ENCODE assay signal across 20 mouse cellular contexts in the genomic region with DNA sequence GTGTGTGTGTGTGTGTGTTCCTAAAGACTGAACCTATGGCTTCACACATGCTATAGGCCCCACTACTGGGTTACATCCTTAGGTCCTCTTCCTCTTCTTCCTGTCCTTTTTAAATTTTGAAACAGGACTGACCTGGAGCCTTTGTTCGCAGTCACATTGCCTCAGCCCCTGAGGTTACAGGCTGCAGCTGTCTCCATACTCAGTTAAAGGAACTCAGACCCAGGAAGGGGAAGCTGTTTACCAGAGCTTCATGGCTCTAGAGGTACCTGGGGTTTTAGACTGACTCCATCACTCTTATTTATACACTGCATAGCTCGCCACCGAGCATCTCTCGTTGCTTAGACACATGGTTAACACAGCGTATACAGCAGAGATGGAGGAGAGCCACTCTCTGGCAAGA. TPM values are rescaled to one million over a fixed set of nuclear protein-coding genes. Genes with fewer than 3 reads are reported as not detected.
A peak's percentile ranks its signal among the peaks of the same experiment; 100 is the strongest.
DNase-seq lines count a peak whose midpoint lies in the region; ATAC-seq and TF ChIP-seq lines count a peak whose summit lies in the region.
"Had no signal": no experiment of that assay in that cellular context is flagged by ENCODE, and none has a peak within 500 bp of the region (broad histone marks: within the 10 kb centered on the region; RNA-seq: fewer than 3 reads in every experiment).

No protein-coding gene starts in this region.

- intact Hi-C loops in gastrocnemius, adult 2 months (cut with DNase I), result no loop called here

- H3K36me3 ChIP-seq in midbrain, embryonic 10.5 days, result no peaks in the 10 kb centered on the region
- H3K36me3 ChIP-seq in midbrain, embryonic 13.5 days, result no peaks in the 10 kb centered on the region
- H3K36me3 ChIP-seq: embryonic facial prominence, embryonic 13.5 days; hindbrain, embryonic 15.5 days; liver, embryonic 13.5 days; midbrain, embryonic 15.5 days; neural tube, embryonic 12.5 days had no signal

- H3K9ac ChIP-seq in midbrain, embryonic 13.5 days (replicated peaks), result no peak overlapping the region
- H3K9ac ChIP-seq: embryonic facial prominence, embryonic 13.5 days; hindbrain, embryonic 15.5 days; liver, embryonic 13.5 days; midbrain, embryonic 15.5 days; neural tube, embryonic 12.5 days had no signal

- 97% methylated on average over 5 of the region's 5 CpGs for whole genome bisulfite sequencing in midbrain, embryonic 10.5 days
- WGBS in midbrain, embryonic 13.5 days, result 92% methylated on average over 5 of the region's 5 CpGs

- DNase-seq in gastrocnemius, adult 2 months, result no peak
- no peak for DNase-seq in gastrocnemius, postnatal 4 days (ENCODE audit: low spot score in 2 of 2)
- DNase-seq in midbrain, embryonic 10.5 days (ENCODE audit: low spot score), result no peak
- DNase-seq in thymus, postnatal 4 days, result peak; percentile 58
- no peak for DNase-seq in cerebellum, postnatal 25 days
- no peak for DNase-seq in urinary bladder, postnatal 14 days (ENCODE audit: low spot score)
- DNase-seq: adrenal gland, adult 2 months; cerebellum, postnatal 14 days; kidney, adult 11 months; kidney, postnatal 14 days; left cerebral cortex, postnatal 4 days; liver, embryonic 13.5 days; lung, postnatal 14 days had no signal

- H3K4me1 ChIP-seq in midbrain, embryonic 10.5 days, result peaks cover 20% of the 10 kb centered on the region
- H3K4me1 ChIP-seq in midbrain, embryonic 13.5 days (replicated peaks), result no peaks in the 10 kb centered on the region
- H3K4me1 ChIP-seq: hindbrain, embryonic 15.5 days; midbrain, embryonic 15.5 days; neural tube, embryonic 12.5 days had no signal

- no peaks in the 10 kb centered on the region for H3K27me3 ChIP-seq in midbrain, embryonic 10.5 days (ENCODE audit: low read depth, poor library complexity, severe bottlenecking)
- no peaks in the 10 kb centered on the region for H3K27me3 ChIP-seq in midbrain, embryonic 13.5 days
- H3K27me3 ChIP-seq: embryonic facial prominence, embryonic 13.5 days; hindbrain, embryonic 15.5 days; liver, embryonic 13.5 days; midbrain, embryonic 15.5 days; neural tube, embryonic 12.5 days had no signal

- no peak for TF ChIP-seq CTCF in gastrocnemius, adult 2 months (IDR thresholded peaks at IDR 0.05)

- no peak overlapping the region for H3K4me3 ChIP-seq in gastrocnemius, adult 2 months
- no peak overlapping the region for H3K4me3 ChIP-seq in midbrain, embryonic 10.5 days
- H3K4me3 ChIP-seq in midbrain, embryonic 13.5 days (replicated peaks), result no peak overlapping the region
- H3K4me3 ChIP-seq: embryonic facial prominence, embryonic 13.5 days; hindbrain, embryonic 15.5 days; liver, embryonic 13.5 days; midbrain, embryonic 15.5 days; neural tube, embryonic 12.5 days had no signal

- no peaks in the 10 kb centered on the region for H3K9me3 ChIP-seq in midbrain, embryonic 10.5 days (replicated peaks)
- H3K9me3 ChIP-seq in midbrain, embryonic 13.5 days, result no peaks in the 10 kb centered on the region
- H3K9me3 ChIP-seq: embryonic facial prominence, embryonic 13.5 days; hindbrain, embryonic 15.5 days; liver, embryonic 13.5 days; midbrain, embryonic 15.5 days; neural tube, embryonic 12.5 days had no signal

- peak overlapping the region; percentile 84 for H3K27ac ChIP-seq in gastrocnemius, adult 2 months
- peak overlapping the region; percentile 38; the same call in 1 of the 2 replicates for H3K27ac ChIP-seq in midbrain, embryonic 10.5 days (replicated peaks)
- H3K27ac ChIP-seq in midbrain, embryonic 13.5 days, result no peak overlapping the region
- H3K27ac ChIP-seq: hindbrain, embryonic 15.5 days; liver, embryonic 13.5 days; midbrain, embryonic 15.5 days; neural tube, embryonic 12.5 days had no signal

- no peak overlapping the region for H3K4me2 ChIP-seq in midbrain, embryonic 13.5 days (replicated peaks)
- H3K4me2 ChIP-seq: embryonic facial prominence, embryonic 13.5 days; hindbrain, embryonic 15.5 days; liver, embryonic 13.5 days; midbrain, embryonic 15.5 days; neural tube, embryonic 12.5 days had no signal

- ATAC-seq in midbrain, embryonic 13.5 days, result no peak
- peak; percentile 58 for ATAC-seq in granulocyte monocyte progenitor cell, adult 5-6 weeks (replicated peaks; ENCODE audit: poor library complexity, severe bottlenecking)
- ATAC-seq: midbrain, embryonic 15.5 days had no signal

RNA-seq across cellular contexts. Expression of a gene that starts 31.5 kb away (rescaled TPM):
- 10 to 100 TPM in 1 of 2 experiments, 1 to 10 TPM in 1; 9.0 to 14.4 TPM for total RNA-seq in gastrocnemius, adult 2 months (2021)
- total RNA-seq in gastrocnemius, postnatal 4 days (2021), result 10 to 100 TPM; 10.4 to 12.6 TPM
- 0.26 and 0.27 TPM in 2 replicates for polyA plus RNA-seq in midbrain, embryonic 10.5 days (2016; fragmentation: Nextera tagmentation; extraction: Ambion mirVana)
- 1.9 and 2.7 TPM in 2 replicates for polyA plus RNA-seq in midbrain, embryonic 13.5 days (2015; fragmentation: Nextera tagmentation; extraction: Ambion mirVana)
- 0.51 TPM in 1 of 2 replicates, not detected in the other for total RNA-seq in granulocyte monocyte progenitor cell, adult 5-6 weeks (2014; fragmentation: Nextera tagmentation)
- 0.26 TPM in 1 of 2 replicates, not detected in the other for total RNA-seq in granulocyte monocyte progenitor cell, adult 5-6 weeks (2017)
- polyA plus RNA-seq: liver, embryonic 13.5 days had no signal

RNA-seq across cellular contexts. Expression of a gene that starts 34.8 kb away (rescaled TPM):
- total RNA-seq in gastrocnemius, adult 2 months (2021), result under 1 TPM in 1 of 2 experiments, not detected in 1; 0.10 TPM
- 1 to 10 TPM; 5.4 TPM for total RNA-seq in gastrocnemius, postnatal 4 days (2021)
- polyA plus RNA-seq in midbrain, embryonic 10.5 days (2016; fragmentation: Nextera tagmentation; extraction: Ambion mirVana), result 0.07 and 0.09 TPM in 2 replicates
- polyA plus RNA-seq in midbrain, embryonic 13.5 days (2015; fragmentation: Nextera tagmentation; extraction: Ambion mirVana), result 0.30 and 0.38 TPM in 2 replicates
- 0.58 and 7.0 TPM in 2 replicates for total RNA-seq in granulocyte monocyte progenitor cell, adult 5-6 weeks (2014; fragmentation: Nextera tagmentation)
- total RNA-seq in granulocyte monocyte progenitor cell, adult 5-6 weeks (2017), result 0.52 and 1.2 TPM in 2 replicates
- polyA plus RNA-seq: forebrain, embryonic 11.5 days; neural tube, embryonic 12.5 days had no signal

Comparison
In these comparisons a context has a peak if more than half of its experiments do, and no peak if none do; other contexts are left out.
1. RNA of a gene that starts 31.5 kb away (total RNA-seq): 9.0 to 14.4 TPM in gastrocnemius, adult 2 months and 10.4 to 12.6 TPM in gastrocnemius, postnatal 4 days; 0.26 to 0.51 TPM in granulocyte monocyte progenitor cell, adult 5-6 weeks; every median in the first group is over 4 times any median in the second.